Mouse (Mus musculus): Measurements from ENCODE around the gene Tmem97.

The Tmem97 gene

DNA sequence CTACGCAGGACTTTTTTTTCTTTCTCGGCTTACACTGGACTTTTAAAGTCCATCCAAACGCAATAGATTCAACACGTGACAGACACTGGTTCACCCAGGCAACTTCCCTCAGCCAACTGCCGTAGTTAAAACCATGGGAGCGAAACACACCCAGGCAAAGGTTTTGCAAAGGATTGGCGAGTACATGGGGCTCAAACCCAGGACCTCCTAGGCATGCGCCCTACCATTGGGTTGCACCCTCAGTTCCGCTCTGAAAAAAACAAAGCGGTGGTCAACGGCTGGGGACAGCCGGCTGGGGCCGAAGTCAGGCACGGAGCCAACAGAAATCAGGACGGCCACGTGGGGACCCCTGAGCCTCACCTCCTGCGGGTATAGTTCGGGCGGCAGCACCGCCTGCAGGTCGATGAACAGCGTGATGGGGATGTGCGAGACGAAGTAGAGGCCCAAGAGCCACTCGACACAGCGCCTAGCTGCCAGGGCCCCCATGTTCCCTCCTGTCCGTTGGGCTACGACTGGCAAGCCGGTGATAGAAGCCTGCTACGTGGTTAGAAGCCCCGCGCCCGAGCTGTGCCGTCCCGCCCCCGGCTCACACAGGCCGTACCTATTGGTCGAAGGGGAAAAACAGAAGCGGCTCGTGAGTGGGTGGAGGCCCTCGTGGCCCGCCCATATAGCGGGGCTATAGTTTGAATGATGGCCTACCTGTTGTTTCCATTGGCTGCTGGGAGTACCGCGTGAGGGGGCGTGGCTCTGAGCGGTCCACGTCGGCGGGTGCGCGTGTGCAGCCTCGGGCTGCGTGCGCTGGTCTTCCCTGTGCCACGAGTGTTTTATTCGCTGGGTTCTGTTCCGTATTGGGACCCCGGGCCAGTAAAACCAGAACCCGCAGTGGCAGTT lies at the start of gene Tmem97:
TSS of gene Tmem97 (minus strand) at position 610 of the 891 bp plus-strand sequence.
- in situ Hi-C loops (cut with MseI, MboI): no loop called here

DNA sequence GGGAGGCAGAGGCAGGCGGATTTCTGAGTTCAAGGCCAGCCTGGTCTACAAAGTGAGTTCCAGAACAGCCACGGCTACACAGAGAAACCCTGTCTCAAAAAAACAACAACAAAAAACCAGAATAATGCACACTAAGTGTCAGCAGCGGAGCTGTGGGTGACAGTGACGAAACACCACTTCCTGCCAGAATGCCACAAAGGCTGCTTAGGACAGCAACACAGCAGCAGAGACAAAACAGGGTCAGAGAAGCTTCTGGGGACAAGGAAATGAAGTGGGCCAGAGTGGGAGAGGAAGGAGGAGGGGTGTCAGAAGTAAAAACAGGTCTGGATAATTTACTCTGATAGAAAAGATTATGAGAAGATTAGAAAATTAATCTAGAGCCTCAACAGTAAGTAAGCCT lies 49.5 kb upstream of the Tmem97 start:
- in situ Hi-C loops (cut with MseI, MboI): no loop called here

DNA sequence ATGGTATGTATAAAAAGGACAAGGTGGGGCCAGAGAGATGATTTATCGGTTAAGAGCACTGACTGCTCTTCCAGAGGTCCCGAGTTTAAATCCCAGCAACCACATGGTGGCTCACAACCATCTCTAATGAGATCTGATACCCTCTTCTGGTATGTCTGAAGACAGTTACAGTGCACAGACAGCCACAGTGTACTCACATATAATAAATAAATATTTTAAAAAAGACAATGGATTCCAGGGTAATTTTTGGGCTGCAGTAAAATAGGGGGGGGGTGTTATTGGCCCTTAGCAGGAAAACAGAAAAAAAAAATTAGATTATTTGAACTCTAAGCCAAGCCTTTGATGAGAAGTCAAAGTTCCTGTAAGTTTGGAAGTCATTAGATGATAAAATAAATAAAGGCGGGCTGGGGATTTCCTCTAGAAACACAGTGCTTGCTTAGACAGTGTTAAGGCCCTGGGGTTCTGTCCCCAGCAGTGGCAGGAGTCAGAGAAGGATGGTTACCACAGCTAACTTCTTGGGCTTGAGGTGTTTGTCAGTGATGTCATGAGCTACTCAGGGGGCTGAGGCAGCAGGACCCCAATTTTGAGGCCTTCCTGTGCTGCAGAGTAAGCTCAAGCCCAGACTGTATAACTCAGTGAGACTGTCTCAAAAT lies 48.3 kb upstream of the Tmem97 start:
- in situ Hi-C loops (cut with MseI, MboI): no loop called here

DNA sequence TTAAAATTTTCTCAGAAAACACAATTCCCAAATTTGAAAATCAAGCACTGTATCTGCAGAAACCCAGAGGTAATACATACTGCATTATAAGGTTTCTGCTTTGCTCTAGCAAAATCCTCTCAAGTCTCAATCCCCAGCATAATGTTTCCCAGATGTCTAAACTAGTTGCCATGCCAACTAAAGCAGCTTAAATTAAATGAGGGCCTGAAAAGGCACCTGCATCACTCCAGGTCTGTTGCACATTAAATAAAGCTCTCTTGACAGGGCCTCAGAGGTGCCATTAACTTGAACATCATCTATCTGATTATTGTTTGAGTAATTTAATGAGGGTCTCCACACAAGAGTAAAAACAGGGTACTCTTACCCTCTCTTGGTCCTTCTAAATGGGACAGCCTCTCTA lies 46.2 kb upstream of the Tmem97 start:
- in situ Hi-C loops (cut with MseI, MboI): no loop called here

DNA sequence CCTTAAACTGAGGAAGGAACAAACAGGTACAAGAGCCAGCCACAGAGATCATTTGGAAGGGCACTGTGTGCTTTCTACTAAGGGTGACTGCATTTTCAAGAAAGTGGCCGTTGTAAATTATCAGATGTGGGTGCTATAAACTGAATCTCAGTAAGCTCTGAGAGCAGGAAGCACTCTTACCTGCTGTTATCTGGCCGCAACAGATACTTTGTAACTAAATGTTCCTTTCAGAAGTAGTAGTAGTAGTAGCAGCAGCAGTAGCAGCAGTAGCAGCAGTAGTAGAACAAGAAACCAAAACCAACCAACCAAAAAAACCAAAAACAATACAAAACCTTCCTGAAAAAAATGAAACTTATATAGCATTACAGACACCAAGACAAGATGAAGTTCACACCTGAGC lies 45.2 kb upstream of the Tmem97 start:
- in situ Hi-C loops (cut with MseI, MboI): no loop called here

DNA sequence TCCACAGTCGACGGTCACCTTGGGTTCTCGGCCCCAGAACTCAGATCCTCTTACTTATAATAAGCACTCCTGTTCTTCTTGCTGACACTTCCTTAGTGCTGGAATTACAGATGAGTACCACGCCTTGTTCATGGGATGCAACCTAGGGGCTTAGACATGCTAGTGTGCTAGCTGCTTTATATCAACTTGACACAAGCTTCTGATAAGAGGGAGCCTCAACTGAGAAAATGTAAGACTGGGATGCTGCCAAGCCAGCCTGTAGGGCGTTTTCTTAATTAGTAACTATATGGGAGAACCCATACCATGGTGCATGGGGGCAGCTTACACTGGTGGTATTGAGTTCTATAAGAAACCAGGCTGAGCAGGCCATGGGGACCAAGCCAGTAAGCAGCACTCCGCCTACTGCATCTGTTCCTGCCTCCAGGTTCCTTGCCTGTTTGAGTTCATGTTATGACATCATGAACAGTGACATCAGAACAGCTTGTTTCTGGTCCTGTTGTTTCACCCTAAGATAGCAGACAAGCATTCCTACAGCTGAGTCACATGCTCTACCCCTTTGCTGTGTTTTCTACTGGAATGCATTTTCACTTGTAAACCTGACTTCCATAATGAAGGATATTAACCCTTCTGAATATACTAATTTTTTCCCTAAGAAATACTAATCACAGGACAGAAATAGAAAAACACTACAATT lies 43.8 kb upstream of the Tmem97 start:
- in situ Hi-C loops (cut with MseI, MboI): no loop called here

DNA sequence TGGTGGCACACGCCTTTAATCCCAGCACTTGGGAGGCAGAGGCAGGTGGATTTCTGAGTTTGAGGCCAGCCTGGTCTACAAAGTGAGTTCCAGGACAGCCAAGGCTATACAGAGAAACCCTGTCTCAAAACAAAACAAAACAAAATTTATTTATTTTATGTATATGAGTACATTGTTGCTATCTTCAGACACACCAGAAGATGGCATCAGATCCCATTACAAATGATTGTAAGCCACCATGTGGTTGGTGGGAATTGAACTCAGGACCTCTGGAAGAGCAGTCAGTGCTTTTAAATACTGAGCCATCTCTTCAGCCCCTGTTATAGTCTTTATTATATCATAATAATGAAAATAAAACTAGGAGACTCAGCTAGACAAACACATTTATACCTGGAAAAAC lies 37.1 kb upstream of the Tmem97 start:
- in situ Hi-C loops (cut with MseI, MboI): loop anchor here in 1 of 2 experiments (10.0 kb wide), 1 partner anchor 237 kb away; the partner anchor contains the start of gene Lyrm9

DNA sequence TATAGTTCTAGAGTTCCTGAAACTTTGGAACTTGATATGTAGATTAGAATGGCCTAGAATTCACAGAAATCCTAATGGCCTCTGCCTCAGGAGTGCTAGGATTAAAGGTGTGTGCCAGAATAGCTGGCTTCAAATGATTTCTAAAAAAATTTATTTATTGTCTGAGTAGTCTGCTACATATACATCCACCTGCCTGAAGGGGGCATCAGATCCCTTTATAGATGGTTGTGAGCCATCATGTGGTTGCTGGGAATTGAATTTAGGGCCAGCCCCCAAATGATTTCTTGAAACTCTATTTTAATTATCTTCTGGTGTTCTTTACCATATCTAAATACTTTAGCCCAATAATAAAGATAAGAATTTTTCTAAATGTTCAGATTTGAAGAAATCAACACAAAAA lies 35.5 kb upstream of the Tmem97 start:
- in situ Hi-C loops (cut with MseI, MboI): loop anchor here in 1 of 2 experiments (10.0 kb wide), 1 partner anchor 239 kb away; the partner anchor contains the start of gene Lyrm9

DNA sequence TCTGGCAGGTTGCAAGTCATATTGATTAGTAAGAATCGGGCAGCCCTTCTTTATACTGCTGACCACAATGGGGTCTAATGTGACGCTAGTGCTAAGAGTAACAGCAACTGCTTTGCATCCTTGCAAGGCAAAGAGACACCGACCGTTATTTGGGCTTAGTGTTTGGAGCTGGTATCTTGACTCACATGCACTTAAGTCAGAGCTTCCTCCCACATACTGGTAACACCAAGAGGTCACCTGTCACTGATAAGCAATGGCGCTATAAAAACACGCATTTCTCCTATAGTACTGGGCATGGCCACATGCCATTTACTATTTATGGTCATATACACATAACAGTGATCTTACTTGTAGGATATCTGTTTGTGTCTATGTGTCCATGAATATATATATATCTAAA lies 32.3 kb upstream of the Tmem97 start:
- in situ Hi-C loops (cut with MseI, MboI): loop anchor here in 1 of 2 experiments (10.0 kb wide), 1 partner anchor 242 kb away; the partner anchor contains the start of gene Lyrm9

DNA sequence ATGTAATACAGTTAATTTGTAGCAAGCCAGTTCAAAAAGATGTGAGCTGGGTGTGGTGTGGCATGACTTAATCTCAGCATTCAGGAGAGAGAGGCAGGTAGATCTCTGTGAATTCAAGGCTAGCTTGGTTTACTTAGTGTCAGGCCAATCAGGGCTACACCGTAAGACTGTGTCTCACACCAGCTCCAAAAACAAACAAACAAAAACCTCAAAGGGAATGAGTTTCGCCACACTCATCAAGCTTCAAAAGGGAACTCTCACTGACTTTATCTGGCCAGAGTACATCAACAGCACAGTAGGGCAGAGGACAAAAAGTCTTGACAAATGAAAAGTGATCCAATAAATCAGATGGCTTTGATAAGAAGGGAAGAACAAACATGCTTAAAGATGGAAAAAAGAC lies 24.4 kb upstream of the Tmem97 start:
- in situ Hi-C loops (cut with MseI, MboI): loop anchor here in 1 of 2 experiments (10.0 kb wide), 1 partner anchor 250 kb away; the partner anchor contains the start of gene Lyrm9

DNA sequence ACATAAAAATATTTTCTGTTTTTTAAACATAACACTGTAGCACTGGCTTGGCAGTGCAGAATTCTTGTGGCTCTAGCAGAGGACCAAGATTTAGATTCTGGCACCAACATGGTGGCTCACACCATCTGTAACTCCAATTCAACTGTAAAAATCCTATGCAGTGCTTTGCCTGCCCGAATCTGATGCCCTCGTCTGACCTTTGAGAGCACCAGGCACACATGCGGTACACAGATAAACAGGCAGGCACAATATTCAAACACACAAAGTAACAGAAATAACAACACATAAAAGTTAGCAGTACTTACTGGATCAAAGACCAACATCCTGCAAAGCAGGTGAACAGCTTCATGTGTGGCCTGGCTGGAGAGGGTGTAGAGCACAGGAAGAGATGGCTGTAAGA lies 24.0 kb upstream of the Tmem97 start:
- in situ Hi-C loops (cut with MseI, MboI): loop anchor here in 1 of 2 experiments (10.0 kb wide), 1 partner anchor 250 kb away; the partner anchor contains the start of gene Lyrm9

DNA sequence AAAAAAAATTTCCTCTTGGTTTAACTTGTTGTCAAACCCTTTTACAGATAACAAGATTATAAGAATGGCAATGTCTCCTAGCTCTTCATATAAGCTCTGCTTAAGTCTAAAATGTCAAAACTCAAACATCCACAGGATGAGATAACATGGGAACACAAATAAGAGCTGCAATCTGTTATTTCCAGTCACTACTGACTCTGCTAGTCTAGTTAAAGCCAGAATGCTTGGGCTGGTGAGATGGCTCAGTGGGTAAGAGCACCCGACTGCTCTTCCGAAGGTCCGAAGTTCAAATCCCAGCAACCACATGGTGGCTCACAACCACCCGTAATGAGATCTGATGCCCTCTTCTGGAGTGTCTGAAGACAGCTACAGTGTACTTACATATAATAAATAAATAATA lies 23.5 kb upstream of the Tmem97 start:
- in situ Hi-C loops (cut with MseI, MboI): loop anchor here in 1 of 2 experiments (10.0 kb wide), 1 partner anchor 251 kb away; the partner anchor contains the start of gene Lyrm9

DNA sequence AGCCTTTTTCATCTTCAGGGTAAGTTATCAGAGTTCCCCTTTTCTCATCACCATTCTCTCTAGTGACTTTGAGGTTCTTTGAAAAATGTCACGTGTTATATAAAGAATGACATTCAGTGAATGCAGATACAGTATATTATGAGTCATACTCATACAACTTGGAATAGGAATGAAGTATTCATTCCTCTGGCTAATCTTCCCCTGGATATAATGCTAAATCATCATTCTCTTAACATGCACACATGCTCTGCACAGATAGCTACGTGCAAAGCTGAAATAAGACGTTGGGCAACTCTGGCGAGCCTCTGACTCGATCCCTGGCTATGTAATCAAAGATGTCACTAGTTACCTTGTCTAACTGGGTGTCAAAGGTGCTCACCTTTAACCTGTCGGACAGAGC lies 21.3 kb upstream of the Tmem97 start:
- in situ Hi-C loops (cut with MseI, MboI): loop anchor here in 1 of 2 experiments (10.0 kb wide), 1 partner anchor 253 kb away; the partner anchor contains the start of gene Lyrm9

DNA sequence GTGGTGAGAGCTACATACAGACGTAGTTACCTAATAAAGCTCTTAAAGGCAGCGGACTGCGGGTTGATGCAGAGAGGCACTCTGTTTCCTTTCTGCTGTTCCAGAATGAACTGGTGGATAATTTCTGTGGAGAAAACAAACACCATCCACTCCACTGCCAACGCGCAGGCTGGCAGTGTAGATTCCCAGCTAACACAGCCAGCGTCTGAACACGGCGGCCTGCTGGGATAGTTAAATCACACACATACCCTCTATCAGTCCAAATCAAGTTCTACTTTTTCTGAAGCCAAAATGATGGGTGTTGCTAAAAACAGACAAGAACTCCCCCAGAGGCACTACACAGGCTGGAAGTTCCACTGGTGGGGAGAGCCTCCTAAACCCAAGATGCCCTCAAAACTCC lies 20.9 kb upstream of the Tmem97 start:
- in situ Hi-C loops (cut with MseI, MboI): loop anchor here in 1 of 2 experiments (10.0 kb wide), 1 partner anchor 253 kb away; the partner anchor contains the start of gene Lyrm9

DNA sequence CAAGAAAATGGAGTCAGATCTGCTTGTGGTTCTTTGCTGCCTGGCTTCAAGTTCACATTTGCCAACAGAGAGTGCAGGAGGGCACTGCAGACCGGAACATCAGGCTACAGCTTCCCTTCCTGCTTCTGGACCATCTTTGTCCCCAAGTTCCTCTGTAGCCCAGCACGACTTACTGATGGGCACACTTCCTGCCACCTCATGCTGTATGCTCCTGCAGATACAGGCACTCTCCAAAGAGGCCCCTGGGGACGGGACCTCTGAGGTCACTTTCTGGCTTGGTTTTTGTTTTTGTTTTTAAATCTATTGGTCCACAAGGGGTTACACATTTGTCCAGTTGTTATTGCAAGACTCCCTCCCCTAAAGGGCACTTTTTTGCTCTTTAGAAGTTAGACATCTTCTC lies 19.2 kb upstream of the Tmem97 start:
- in situ Hi-C loops (cut with MseI, MboI): loop anchor here in 1 of 2 experiments (10.0 kb wide), 1 partner anchor 255 kb away; the partner anchor contains the start of gene Lyrm9

DNA sequence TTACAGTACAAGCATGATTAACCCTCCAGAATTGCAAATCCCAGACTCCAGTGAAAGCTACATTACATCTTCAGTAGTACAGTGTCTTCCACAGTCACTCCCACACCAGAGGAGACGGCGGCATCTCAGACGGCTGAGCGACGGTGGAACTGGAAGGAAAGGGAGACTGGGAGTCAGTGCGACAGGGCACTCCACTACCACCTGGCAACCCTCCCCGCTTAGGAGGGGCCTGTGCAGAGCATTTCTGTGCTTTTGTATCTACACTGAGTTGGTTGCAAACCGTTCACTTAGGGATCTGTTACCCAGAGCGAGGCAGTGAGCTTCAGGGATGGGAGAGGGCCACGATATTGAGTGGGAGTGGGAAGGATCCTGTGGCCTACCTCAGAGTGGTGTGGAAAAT lies 18.2 kb upstream of the Tmem97 start:
- in situ Hi-C loops (cut with MseI, MboI): no loop called here

DNA sequence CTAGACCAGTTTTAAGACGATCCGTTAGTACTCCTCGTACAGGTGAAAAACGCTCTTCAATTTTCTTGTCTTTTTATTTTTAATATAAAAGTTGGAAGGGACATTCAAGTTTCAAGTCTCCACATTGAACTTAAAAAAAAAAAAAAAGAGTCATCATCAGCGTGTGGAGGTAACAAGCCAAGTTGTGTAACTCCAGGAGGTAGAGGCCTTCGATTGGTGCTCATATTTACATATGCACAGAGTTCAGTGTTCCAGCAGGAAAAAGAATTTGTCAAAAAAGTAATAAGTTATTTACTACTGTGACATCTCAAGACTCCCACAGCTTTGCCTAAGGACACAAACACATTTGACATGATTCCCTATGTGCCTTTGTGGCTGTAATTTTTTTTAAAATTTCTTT lies 17.0 kb upstream of the Tmem97 start:
- in situ Hi-C loops (cut with MseI, MboI): no loop called here

DNA sequence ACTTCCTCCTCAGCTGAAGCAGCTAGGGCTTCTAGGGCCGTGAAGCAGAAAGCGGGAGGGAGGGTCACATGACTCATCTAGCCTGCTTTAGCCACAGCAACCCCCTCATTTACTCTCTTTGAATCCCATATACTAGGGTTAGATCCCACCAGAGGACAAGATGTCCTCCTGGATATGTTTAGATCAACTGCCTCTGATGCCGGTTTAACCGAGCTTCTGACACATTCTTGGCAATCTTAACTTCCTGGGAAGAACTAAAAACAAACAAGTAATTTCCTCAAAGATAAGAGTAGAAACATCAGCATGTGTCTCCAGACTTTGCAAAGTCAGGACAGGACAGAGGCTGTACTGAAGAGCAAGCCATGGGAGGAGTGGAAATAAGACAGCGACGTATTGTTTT lies 16.2 kb upstream of the Tmem97 start:
- in situ Hi-C loops (cut with MseI, MboI): no loop called here

DNA sequence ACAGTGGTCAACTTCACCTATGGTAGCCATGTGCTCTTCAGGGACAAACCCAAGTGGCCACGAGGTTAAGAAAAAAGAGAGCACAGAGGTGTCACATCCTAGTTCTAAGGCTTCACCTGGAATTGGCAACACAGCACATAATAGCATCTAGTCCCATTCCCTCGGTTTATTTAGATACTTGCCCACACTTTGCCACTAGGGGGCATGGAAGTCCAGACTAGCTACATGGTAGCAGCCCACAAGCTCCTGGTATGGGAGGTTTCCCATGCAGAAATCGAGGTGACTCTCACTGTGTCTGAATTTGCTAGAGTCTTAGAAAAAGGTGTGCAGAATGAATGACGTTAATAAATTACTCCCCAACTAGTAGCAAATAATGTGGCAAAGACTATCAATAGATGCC lies 9.9 kb upstream of the Tmem97 start:
- in situ Hi-C loops (cut with MseI, MboI): no loop called here

DNA sequence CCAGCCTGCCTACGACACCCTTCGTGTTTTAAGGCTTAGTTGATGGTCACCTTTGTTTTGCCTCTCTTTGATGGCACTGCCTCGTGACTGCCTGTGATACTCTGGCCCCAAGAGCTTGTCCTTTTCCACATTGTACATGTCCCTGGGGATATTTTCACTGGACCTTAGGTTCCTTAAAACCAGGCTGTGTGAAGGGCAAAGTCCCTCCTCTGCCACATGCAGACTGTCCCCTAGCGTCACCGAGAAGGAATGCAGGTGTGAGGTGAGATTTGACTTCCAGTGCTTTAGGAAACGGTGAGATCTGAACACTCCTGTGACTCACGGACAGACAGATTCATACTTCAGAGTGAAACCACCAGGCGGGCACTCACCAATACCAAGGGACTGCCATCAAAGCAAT lies 6.7 kb upstream of the Tmem97 start:
- in situ Hi-C loops (cut with MseI, MboI): no loop called here

DNA sequence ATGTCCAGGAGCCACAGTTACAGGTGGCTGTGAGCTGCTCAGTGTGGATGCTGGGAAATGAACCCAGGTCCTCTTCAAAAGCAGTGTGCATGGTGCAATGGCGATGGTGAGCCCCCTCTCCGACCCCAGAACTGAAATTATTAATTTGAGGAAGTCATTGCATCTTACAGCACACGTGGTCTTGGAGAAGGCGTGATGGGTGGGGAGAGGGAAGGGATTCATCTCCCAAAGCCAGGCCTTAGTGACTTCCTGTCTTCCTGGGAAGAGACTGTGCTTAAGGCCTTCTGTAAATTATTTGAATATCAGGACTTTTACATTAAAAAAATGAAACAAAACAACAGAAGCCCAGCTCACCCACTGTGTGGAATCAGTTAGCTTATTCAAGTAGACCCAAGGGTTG lies 5.5 kb upstream of the Tmem97 start:
- in situ Hi-C loops (cut with MseI, MboI): no loop called here

DNA sequence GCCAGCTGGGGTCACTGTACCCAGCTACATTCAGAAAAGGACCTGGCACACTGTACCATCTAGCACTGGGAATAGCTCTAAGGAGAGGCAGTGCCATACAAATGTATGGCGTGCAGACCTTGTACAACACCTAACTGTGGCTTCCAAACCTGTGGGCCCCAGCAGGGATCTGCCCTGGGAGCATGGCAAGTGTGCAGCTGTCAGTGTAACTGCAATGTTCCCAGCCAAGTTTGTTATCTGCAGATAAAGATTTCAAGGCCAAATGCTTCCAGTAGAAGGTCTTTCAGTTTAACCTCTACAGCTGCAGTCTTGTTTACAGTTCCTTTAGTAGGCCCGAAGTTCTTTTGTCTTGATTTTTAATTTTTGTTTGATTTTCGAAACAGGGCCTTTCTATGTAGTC lies 5.0 kb upstream of the Tmem97 start:
- in situ Hi-C loops (cut with MseI, MboI): no loop called here
